Mouse (Mus musculus): ENCODE data around the gene Mbtps1. TPM values are rescaled to one million over a fixed set of nuclear protein-coding genes. Genes with fewer than 3 reads are reported as not detected.

Mbtps1 gene
- total RNA-seq, 2 experiments from 2014 or later = 89.2 to 106 TPM

- DNase-seq = peak; percentile 85 to 87
Observed at GRCm38 (mm10) chr8:119557821-119558602, 523 bp downstream of the Mbtps1 start.

GRCm38 (mm10) chr8:119557132-119557531 lies 1.4 kb downstream of the Mbtps1 start:
- no peak for DNase-seq

GRCm38 (mm10) chr8:119555861-119556260 lies 2.7 kb downstream of the Mbtps1 start:
- no peak for DNase-seq

GRCm38 (mm10) chr8:119552967-119553366 lies 5.6 kb downstream of the Mbtps1 start:
- no peak for DNase-seq

GRCm38 (mm10) chr8:119548560-119549113 lies 9.9 kb downstream of the Mbtps1 start:
- DNase-seq = no peak

GRCm38 (mm10) chr8:119547019-119547691 lies 11.4 kb downstream of the Mbtps1 start:
- peak in 1 of 2 experiments; percentile 32 for DNase-seq

GRCm38 (mm10) chr8:119545791-119546190 lies 12.7 kb downstream of the Mbtps1 start:
- DNase-seq = no peak

GRCm38 (mm10) chr8:119545180-119545579 lies 13.4 kb downstream of the Mbtps1 start:
- no peak for DNase-seq

- no peak for DNase-seq
Observed at GRCm38 (mm10) chr8:119544606-119545005, 13.9 kb downstream of the Mbtps1 start.

GRCm38 (mm10) chr8:119531973-119532372 lies 26.6 kb downstream of the Mbtps1 start:
- DNase-seq = no peak

GRCm38 (mm10) chr8:119531397-119531796 lies 27.1 kb downstream of the Mbtps1 start:
- DNase-seq = no peak

GRCm38 (mm10) chr8:119530937-119531336 lies 27.6 kb downstream of the Mbtps1 start:
- peak; percentile 22 to 37 for DNase-seq

GRCm38 (mm10) chr8:119528762-119529161 lies 29.8 kb downstream of the Mbtps1 start:
- no peak for DNase-seq

GRCm38 (mm10) chr8:119520102-119520501 lies 38.4 kb downstream of the Mbtps1 start:
- DNase-seq = no peak

GRCm38 (mm10) chr8:119516674-119517073 lies 41.9 kb downstream of the Mbtps1 start:
- DNase-seq = no peak

GRCm38 (mm10) chr8:119515767-119516166 lies 42.8 kb downstream of the Mbtps1 start:
- DNase-seq = no peak

- DNase-seq = no peak
Observed at GRCm38 (mm10) chr8:119514940-119515339, 43.6 kb downstream of the Mbtps1 start.

GRCm38 (mm10) chr8:119513405-119513804 lies 45.1 kb downstream of the Mbtps1 start:
- no peak for DNase-seq

GRCm38 (mm10) chr8:119511722-119512121 lies 46.8 kb downstream of the Mbtps1 start:
- DNase-seq = no peak

GRCm38 (mm10) chr8:119510471-119510870 lies 48.1 kb downstream of the Mbtps1 start:
- no peak for DNase-seq

- no peak for DNase-seq
Observed at GRCm38 (mm10) chr8:119506106-119506505, 52.4 kb downstream of the Mbtps1 start.

- no peak for DNase-seq
Observed at GRCm38 (mm10) chr8:119505488-119505887, 53.0 kb downstream of the Mbtps1 start.

GRCm38 (mm10) chr8:119503191-119503767 lies 55.3 kb downstream of the Mbtps1 start:
- no peak for DNase-seq

Measured in adrenal gland, postnatal 36 days (tissue).